ENCODE assay signal across 13 mouse cellular contexts in the genomic region with DNA sequence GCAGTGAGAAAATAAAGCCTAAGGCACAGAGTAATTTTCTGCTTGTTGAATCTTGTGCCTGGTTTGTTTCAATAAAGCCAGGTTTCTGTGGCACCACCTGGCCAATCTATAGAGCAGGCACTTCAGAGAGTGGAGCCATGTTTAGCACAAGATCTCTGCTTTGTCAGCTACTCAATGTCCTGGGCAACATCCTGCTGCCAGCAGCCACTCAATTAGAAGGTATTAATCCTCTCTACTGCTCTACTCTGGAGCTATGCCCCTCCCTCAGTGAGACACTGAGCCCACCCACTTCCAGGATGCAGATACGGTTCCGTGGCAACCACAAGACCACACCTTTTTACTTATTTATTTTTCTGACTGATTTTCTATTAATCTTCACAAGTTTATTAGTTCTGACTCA.
A peak's percentile ranks its signal among the peaks of the same experiment; 100 is the strongest.
DNase-seq lines count a peak whose midpoint lies in the region; ATAC-seq lines count a peak whose summit lies in the region.
"Had no signal": no experiment of that assay in that cellular context is flagged by ENCODE, and none has a peak within 500 bp of the region (broad histone marks: within the 10 kb centered on the region; RNA-seq: fewer than 3 reads in every experiment).

No protein-coding gene starts in this region.

- no peak overlapping the region for H3K4me2 ChIP-seq in forebrain, embryonic 13.5 days
- no peak overlapping the region for H3K4me2 ChIP-seq in forebrain, embryonic 11.5 days (ENCODE audit: low read depth, low read length, severe bottlenecking)
- H3K4me2 ChIP-seq in lung, embryonic 16.5 days (ENCODE audit: low read depth, low read length): no peak overlapping the region; the same call in 1 of the 2 replicates
- no peak overlapping the region for H3K4me2 ChIP-seq in stomach, embryonic 15.5 days

- no peak overlapping the region for H3K4me3 ChIP-seq in forebrain, embryonic 13.5 days
- H3K4me3 ChIP-seq in forebrain, embryonic 11.5 days (ENCODE audit: low read depth, low read length): no peak overlapping the region
- no peak overlapping the region for H3K4me3 ChIP-seq in lung, embryonic 16.5 days (ENCODE audit: low read length)
- no peak overlapping the region for H3K4me3 ChIP-seq in stomach, embryonic 15.5 days (replicated peaks)

- H3K27me3 ChIP-seq in forebrain, embryonic 13.5 days: no peaks in the 10 kb centered on the region
- H3K27me3 ChIP-seq in forebrain, embryonic 11.5 days (ENCODE audit: control insufficient read depth, insufficient read depth, low read length): no peaks in the 10 kb centered on the region
- H3K27me3 ChIP-seq in lung, embryonic 16.5 days (ENCODE audit: control insufficient read depth, insufficient read depth, low read depth, low read length): no peaks in the 10 kb centered on the region
- no peaks in the 10 kb centered on the region for H3K27me3 ChIP-seq in stomach, embryonic 15.5 days (replicated peaks)

- intact Hi-C loops in left cerebral cortex, postnatal 14 days (cut with DNase I): no loop called here

- H3K27ac ChIP-seq in forebrain, embryonic 13.5 days: peak overlapping the region; percentile 57
- H3K27ac ChIP-seq in forebrain, embryonic 11.5 days (ENCODE audit: low read depth, low read length): no peak overlapping the region
- H3K27ac ChIP-seq in lung, embryonic 16.5 days (ENCODE audit: low read length): peak overlapping the region; percentile 44; the same call in 1 of the 2 replicates
- peak overlapping the region; percentile 63 for H3K27ac ChIP-seq in stomach, embryonic 15.5 days

- peak; percentile 44; the same call in 1 of the 2 replicates for ATAC-seq in forebrain, embryonic 13.5 days
- no peak for ATAC-seq in forebrain, embryonic 11.5 days (replicated peaks; ENCODE audit: low FRiP score)
- 0 out of 2 replicates have a peak, but pooled peaks have one; percentile 36 for ATAC-seq in lung, embryonic 16.5 days (ENCODE audit: low read depth)
- ATAC-seq in stomach, embryonic 15.5 days (ENCODE audit: insufficient read depth, low FRiP score, low read depth): no peak; the same call in 1 of the 2 replicates
- ATAC-seq: liver, postnatal 0 days had no signal

- 60% methylated on average over 2 of the region's 2 CpGs for WGBS in forebrain, embryonic 13.5 days
- 58% methylated on average over 2 of the region's 2 CpGs for WGBS in forebrain, embryonic 11.5 days
- WGBS in lung, embryonic 16.5 days: 37% methylated on average over 2 of the region's 2 CpGs
- WGBS in stomach, embryonic 15.5 days: 39% methylated on average over 2 of the region's 2 CpGs

- no peaks in the 10 kb centered on the region for H3K36me3 ChIP-seq in forebrain, embryonic 13.5 days (ENCODE audit: poor library complexity, severe bottlenecking)
- H3K36me3 ChIP-seq in forebrain, embryonic 11.5 days (ENCODE audit: control insufficient read depth, insufficient read depth, low read length): no peaks in the 10 kb centered on the region
- H3K36me3 ChIP-seq in lung, embryonic 16.5 days (ENCODE audit: control insufficient read depth, insufficient read depth, low read length): no peaks in the 10 kb centered on the region
- H3K36me3 ChIP-seq in stomach, embryonic 15.5 days: no peaks in the 10 kb centered on the region
- H3K36me3 ChIP-seq: G1E had no signal

- peaks cover 21% of the 10 kb centered on the region for H3K4me1 ChIP-seq in forebrain, embryonic 13.5 days
- H3K4me1 ChIP-seq in forebrain, embryonic 11.5 days (replicated peaks; ENCODE audit: control insufficient read depth, insufficient read depth, low read length): no peaks in the 10 kb centered on the region; the same call in 1 of the 2 replicates
- peaks cover 19% of the 10 kb centered on the region for H3K4me1 ChIP-seq in lung, embryonic 16.5 days (replicated peaks; ENCODE audit: control insufficient read depth, insufficient read depth, low read length)
- peaks cover 8% of the 10 kb centered on the region; the same call in 1 of the 2 replicates for H3K4me1 ChIP-seq in stomach, embryonic 15.5 days

- no peaks in the 10 kb centered on the region for H3K9me3 ChIP-seq in forebrain, embryonic 13.5 days (replicated peaks)
- H3K9me3 ChIP-seq in forebrain, embryonic 11.5 days (ENCODE audit: control insufficient read depth, low read length): no peaks in the 10 kb centered on the region
- no peaks in the 10 kb centered on the region for H3K9me3 ChIP-seq in lung, embryonic 16.5 days (ENCODE audit: control insufficient read depth, low read length)
- no peaks in the 10 kb centered on the region for H3K9me3 ChIP-seq in stomach, embryonic 15.5 days
- H3K9me3 ChIP-seq: G1E had no signal

- DNase-seq in forebrain, embryonic 11.5 days (ENCODE audit: low spot score): no peak
- no peak for DNase-seq in lung, postnatal 36 days
- DNase-seq in induced T-regulatory cell, adult 2 months (ENCODE audit: low read depth): peak; percentile 14
- no peak for DNase-seq in left cerebral cortex, postnatal 14 days (ENCODE audit: low spot score in 2 of 2)
- no peak for DNase-seq in kidney, postnatal 10 days
- DNase-seq: B cell, adult 2 months; cerebellum, adult 8-10 months; kidney, adult 18-20 months; liver, postnatal 0 days had no signal

- no peak overlapping the region for H3K9ac ChIP-seq in forebrain, embryonic 13.5 days
- no peak overlapping the region for H3K9ac ChIP-seq in forebrain, embryonic 11.5 days (ENCODE audit: low read length)
- H3K9ac ChIP-seq in lung, embryonic 16.5 days (ENCODE audit: low read length): no peak overlapping the region
- no peak overlapping the region for H3K9ac ChIP-seq in stomach, embryonic 15.5 days
- H3K9ac ChIP-seq: liver, postnatal 0 days had no signal

Comparison
In these comparisons a context has a peak if more than half of its experiments do, and no peak if none do; other contexts are left out.
1. ATAC-seq: peak in forebrain, embryonic 13.5 days (single experiment) and lung, embryonic 16.5 days (single experiment); none in forebrain, embryonic 11.5 days (single experiment) and stomach, embryonic 15.5 days (single experiment).